Mouse (Mus musculus) neural tube, embryonic 15.5 days (tissue): ENCODE measurements around the gene Tmem176b. TPM values are rescaled to one million over a fixed set of nuclear protein-coding genes. Genes with fewer than 3 reads are reported as not detected.
"Not testable (repeated sequence)": the region's sequence is repeated elsewhere in the genome, so short reads cannot be mapped to it uniquely, and the experiment has no call there.

Experiments used
- ATAC-seq: fragments of 200-750 bp; cut with Nextera tagmentation; 2 replicates; pipeline ENCODE4 v1.8.0; 2017; ENCODE audit warnings: mild to moderate bottlenecking, moderate TSS enrichment, moderate library complexity; ENCODE audit not compliant: low FRiP score
- H3K27ac ChIP-seq: fragments of 300-500 bp; sonication (generic); replicated peaks from 2 replicates; pipeline ENCODE4 v1.5.1; 2015; ENCODE audit warnings: mild to moderate bottlenecking, inconsistent platforms
- H3K27me3 ChIP-seq: fragments of 300-500 bp; sonication (generic); replicated peaks from 2 replicates; pipeline ENCODE4 v1.6.1; 2015; ENCODE audit warnings: inconsistent platforms
- H3K36me3 ChIP-seq: fragments of 300-500 bp; sonication (generic); 2 replicates; pipeline ENCODE4 v1.6.1; 2015; ENCODE audit warnings: inconsistent platforms
- H3K4me1 ChIP-seq: fragments of 300-500 bp; sonication (generic); 2 replicates; pipeline ENCODE4 v1.6.1; 2015; ENCODE audit warnings: inconsistent platforms
- H3K4me2 ChIP-seq: fragments of 300-500 bp; sonication (generic); 2 replicates; pipeline ENCODE4 v1.6.1; 2015; ENCODE audit warnings: inconsistent platforms, mild to moderate bottlenecking, moderate library complexity
- H3K4me3 ChIP-seq: fragments of 300-500 bp; sonication (generic); replicated peaks from 2 replicates; pipeline ENCODE4 v1.5.1; 2015; ENCODE audit warnings: mild to moderate bottlenecking, inconsistent platforms
- H3K9ac ChIP-seq: fragments of 300-500 bp; sonication (generic); replicated peaks from 2 replicates; pipeline ENCODE4 v1.6.1; 2015; ENCODE audit warnings: mild to moderate bottlenecking, inconsistent platforms
- H3K9me3 ChIP-seq: fragments of 300-500 bp; sonication (generic); replicated peaks from 2 replicates; pipeline ENCODE4 v1.6.1; 2016; ENCODE audit warnings: inconsistent platforms
- WGBS: fragments of 180-500 bp; shearing (Covaris S2); methylation state at CpG from one replicate; pipeline ENCODE4 v1.1.7; 2015; ENCODE audit warnings: mixed read lengths; 5-methylcytosine and 5-hydroxymethylcytosine counted together
- polyA plus RNA-seq: library from polyadenylated mRNA; unstranded; fragments of >200 nt; fragmentation: Nextera tagmentation; extraction: Ambion mirVana; gene quantifications from 2 replicates; pipeline ENCODE4 v1.2.1, GENCODE M21; 2015

The Tmem176b gene
- polyA plus RNA-seq, 1 experiment from 2014 or later = 133 TPM

GRCm38 (mm10) chr6:48821991-48822785 lies 19.1 kb downstream of the Tmem176b start:
- ATAC-seq, H3K36me3 ChIP-seq, H3K27me3 ChIP-seq, H3K4me3 ChIP-seq, H3K4me1 ChIP-seq, H3K27ac ChIP-seq, H3K9ac ChIP-seq, H3K4me2 ChIP-seq, H3K9me3 ChIP-seq: not testable (repeated sequence)
- 88% methylated on average over 7 of the region's 7 CpGs for WGBS

GRCm38 (mm10) chr6:48817815-48818214 lies 23.5 kb downstream of the Tmem176b start:
- Histone ChIP-seq H3K4me3 (no peak overlapping the region), H3K4me2 (no peak overlapping the region), H3K9ac (no peak overlapping the region), H3K9me3 (no peaks in the 10 kb centered on the region), H3K27me3 (no peaks in the 10 kb centered on the region), H3K27ac (no peak overlapping the region), H3K36me3 (no peaks in the 10 kb centered on the region), H3K4me1 (no peaks in the 10 kb centered on the region)
- no peak for ATAC-seq
- WGBS = 9% methylated on average over 6 of the region's 6 CpGs

GRCm38 (mm10) chr6:48815013-48815412 lies 26.3 kb downstream of the Tmem176b start:
- Histone ChIP-seq H3K9ac (no peak overlapping the region), H3K4me2 (no peak overlapping the region), H3K9me3 (no peaks in the 10 kb centered on the region), H3K27me3 (no peaks in the 10 kb centered on the region), H3K27ac (no peak overlapping the region), H3K4me1 (no peaks in the 10 kb centered on the region), H3K4me3 (no peak overlapping the region), H3K36me3 (no peaks in the 10 kb centered on the region)
- ATAC-seq = no peak

- no peak overlapping the region for H3K4me2 ChIP-seq
- no peaks in the 10 kb centered on the region for H3K4me1 ChIP-seq
- no peaks in the 10 kb centered on the region for H3K36me3 ChIP-seq
- H3K27me3 ChIP-seq = no peaks in the 10 kb centered on the region
- WGBS = 79% methylated on average over 3 of the region's 3 CpGs
- ATAC-seq = no peak
- H3K27ac ChIP-seq = no peak overlapping the region
- H3K9me3 ChIP-seq = no peaks in the 10 kb centered on the region
- no peak overlapping the region for H3K9ac ChIP-seq
- H3K4me3 ChIP-seq = no peak overlapping the region
These were observed 31.6 kb downstream of the Tmem176b start for GRCm38 (mm10) chr6:48809494-48810219.

- Histone ChIP-seq H3K27ac (no peak overlapping the region), H3K9me3 (no peaks in the 10 kb centered on the region), H3K9ac (no peak overlapping the region), H3K36me3 (no peaks in the 10 kb centered on the region), H3K27me3 (no peaks in the 10 kb centered on the region), H3K4me1 (no peaks in the 10 kb centered on the region), H3K4me2 (no peak overlapping the region), H3K4me3 (no peak overlapping the region)
- no peak for ATAC-seq
- whole genome bisulfite sequencing = 91% methylated on average over 3 of the region's 3 CpGs
These were observed 34.5 kb downstream of the Tmem176b start for GRCm38 (mm10) chr6:48806746-48807145.

GRCm38 (mm10) chr6:48804346-48804745 lies 37.0 kb downstream of the Tmem176b start:
- H3K9ac ChIP-seq = no peak overlapping the region
- ATAC-seq = no peak
- WGBS = 91% methylated on average over 5 of the region's 5 CpGs

GRCm38 (mm10) chr6:48803406-48804051 lies 37.8 kb downstream of the Tmem176b start:
- no peaks in the 10 kb centered on the region for H3K27me3 ChIP-seq
- ATAC-seq = no peak
- no peak overlapping the region for H3K4me3 ChIP-seq
- H3K27ac ChIP-seq = no peak overlapping the region
- H3K4me1 ChIP-seq = no peaks in the 10 kb centered on the region
- no peaks in the 10 kb centered on the region for H3K36me3 ChIP-seq
- H3K9me3 ChIP-seq = no peaks in the 10 kb centered on the region
- no peak overlapping the region for H3K9ac ChIP-seq
- no peak overlapping the region for H3K4me2 ChIP-seq

More at GRCm38 (mm10) chr6:48804346-48804745, 37.0 kb downstream of the Tmem176b start:
- H3K4me3 ChIP-seq = no peak overlapping the region
- no peaks in the 10 kb centered on the region for H3K4me1 ChIP-seq
- no peaks in the 10 kb centered on the region for H3K27me3 ChIP-seq
- no peak overlapping the region for H3K27ac ChIP-seq
- H3K4me2 ChIP-seq = no peak overlapping the region
- no peaks in the 10 kb centered on the region for H3K9me3 ChIP-seq
- no peaks in the 10 kb centered on the region for H3K36me3 ChIP-seq

GRCm38 (mm10) chr6:48801897-48802296 lies 39.4 kb downstream of the Tmem176b start:
- Histone ChIP-seq H3K36me3 (no peaks in the 10 kb centered on the region), H3K27ac (no peak overlapping the region), H3K4me3 (no peak overlapping the region), H3K9me3 (no peaks in the 10 kb centered on the region), H3K4me1 (no peaks in the 10 kb centered on the region), H3K9ac (no peak overlapping the region), H3K27me3 (no peaks in the 10 kb centered on the region), H3K4me2 (no peak overlapping the region)
- 100% methylated on average over 1 of the region's 1 CpGs for WGBS
- ATAC-seq = no peak

GRCm38 (mm10) chr6:48787867-48788266 lies 53.4 kb downstream of the Tmem176b start:
- Histone ChIP-seq H3K27me3 (no peaks in the 10 kb centered on the region), H3K9me3 (no peaks in the 10 kb centered on the region), H3K36me3 (no peaks in the 10 kb centered on the region), H3K4me2 (no peak overlapping the region), H3K4me3 (no peak overlapping the region), H3K4me1 (no peaks in the 10 kb centered on the region), H3K9ac (no peak overlapping the region), H3K27ac (no peak overlapping the region)
- WGBS = 86% methylated on average over 2 of the region's 2 CpGs
- ATAC-seq = no peak

- no peak for ATAC-seq
- WGBS = 89% methylated on average over 2 of the region's 2 CpGs
These were observed 55.7 kb downstream of the Tmem176b start for GRCm38 (mm10) chr6:48785601-48786000.

GRCm38 (mm10) chr6:48785189-48785588 lies 56.1 kb downstream of the Tmem176b start:
- Histone ChIP-seq H3K4me2 (no peak overlapping the region), H3K4me1 (no peaks in the 10 kb centered on the region), H3K27me3 (no peaks in the 10 kb centered on the region), H3K4me3 (no peak overlapping the region), H3K36me3 (no peaks in the 10 kb centered on the region), H3K27ac (no peak overlapping the region), H3K9me3 (no peaks in the 10 kb centered on the region), H3K9ac (no peak overlapping the region)
- no peak for ATAC-seq
- 66% methylated on average over 1 of the region's 1 CpGs for WGBS

More at GRCm38 (mm10) chr6:48785601-48786000, 55.7 kb downstream of the Tmem176b start:
- H3K36me3 ChIP-seq = no peaks in the 10 kb centered on the region
- no peaks in the 10 kb centered on the region for H3K27me3 ChIP-seq
- no peaks in the 10 kb centered on the region for H3K9me3 ChIP-seq
- no peaks in the 10 kb centered on the region for H3K4me1 ChIP-seq
- no peak overlapping the region for H3K4me2 ChIP-seq
- no peak overlapping the region for H3K27ac ChIP-seq
- H3K4me3 ChIP-seq = no peak overlapping the region
- no peak overlapping the region for H3K9ac ChIP-seq

- no peak overlapping the region for H3K27ac ChIP-seq
- no peak for ATAC-seq
- no peaks in the 10 kb centered on the region for H3K36me3 ChIP-seq
- H3K27me3 ChIP-seq = no peaks in the 10 kb centered on the region
- 87% methylated on average over 1 of the region's 1 CpGs for WGBS
- H3K4me2 ChIP-seq = no peak overlapping the region
- no peak overlapping the region for H3K4me3 ChIP-seq
- no peak overlapping the region for H3K9ac ChIP-seq
- no peaks in the 10 kb centered on the region for H3K9me3 ChIP-seq
- H3K4me1 ChIP-seq = no peaks in the 10 kb centered on the region
These were observed 56.9 kb downstream of the Tmem176b start for GRCm38 (mm10) chr6:48784406-48784805.
